Mouse (Mus musculus) testis, postnatal 14 days (tissue): ENCODE measurements around the gene Npb.

Experiments used
- DNase-seq: peaks from one replicate; pipeline ENCODE4 v3.0.0; 2021; ENCODE audit warnings: low spot score

The Npb gene

GRCm38 (mm10) chr11:120615167-120615566 is 6.9 kb downstream of the Npb start:
- DNase-seq, result no peak

GRCm38 (mm10) chr11:120615606-120616203 is 7.4 kb downstream of the Npb start:
- no peak for DNase-seq

DNA sequence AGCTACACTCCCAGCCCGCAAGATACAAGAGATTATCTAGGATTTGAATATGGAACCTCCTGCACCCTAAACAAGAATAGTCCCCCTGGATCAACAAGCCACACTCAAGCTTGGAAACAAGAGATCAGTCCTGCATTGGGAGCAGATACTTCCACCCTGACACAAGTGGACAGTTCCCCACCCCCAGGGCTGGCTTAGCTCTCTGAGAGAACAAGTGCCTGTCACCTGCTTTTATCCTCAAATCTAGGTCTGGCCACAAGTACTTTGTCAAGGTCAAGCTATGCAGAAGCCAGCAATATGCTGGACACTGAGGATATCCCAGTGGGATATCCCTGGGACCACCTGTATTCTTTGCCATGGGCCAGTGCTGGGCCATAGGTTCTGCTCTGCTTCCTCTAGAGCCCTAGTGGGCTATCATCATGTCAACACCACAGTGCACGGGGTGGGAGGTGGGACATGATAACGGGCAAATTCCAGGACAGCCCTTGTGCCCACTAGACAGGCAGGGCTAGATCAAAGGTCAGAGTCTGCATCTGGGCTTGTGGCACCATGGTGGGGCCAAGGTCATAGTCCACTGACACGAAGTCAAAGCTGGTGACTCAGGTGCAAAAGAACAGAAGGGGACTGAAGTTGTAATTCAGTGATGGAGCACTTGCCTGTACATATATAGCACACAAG is 8.5 kb downstream of the Npb start:
- no peak for DNase-seq

- peak; percentile 91 for DNase-seq
Observed at GRCm38 (mm10) chr11:120617519-120618112, 9.3 kb downstream of the Npb start, which contains the start of gene Pcyt2. TSS of gene Pcyt2 (minus strand) at chr11:120617936.

DNA sequence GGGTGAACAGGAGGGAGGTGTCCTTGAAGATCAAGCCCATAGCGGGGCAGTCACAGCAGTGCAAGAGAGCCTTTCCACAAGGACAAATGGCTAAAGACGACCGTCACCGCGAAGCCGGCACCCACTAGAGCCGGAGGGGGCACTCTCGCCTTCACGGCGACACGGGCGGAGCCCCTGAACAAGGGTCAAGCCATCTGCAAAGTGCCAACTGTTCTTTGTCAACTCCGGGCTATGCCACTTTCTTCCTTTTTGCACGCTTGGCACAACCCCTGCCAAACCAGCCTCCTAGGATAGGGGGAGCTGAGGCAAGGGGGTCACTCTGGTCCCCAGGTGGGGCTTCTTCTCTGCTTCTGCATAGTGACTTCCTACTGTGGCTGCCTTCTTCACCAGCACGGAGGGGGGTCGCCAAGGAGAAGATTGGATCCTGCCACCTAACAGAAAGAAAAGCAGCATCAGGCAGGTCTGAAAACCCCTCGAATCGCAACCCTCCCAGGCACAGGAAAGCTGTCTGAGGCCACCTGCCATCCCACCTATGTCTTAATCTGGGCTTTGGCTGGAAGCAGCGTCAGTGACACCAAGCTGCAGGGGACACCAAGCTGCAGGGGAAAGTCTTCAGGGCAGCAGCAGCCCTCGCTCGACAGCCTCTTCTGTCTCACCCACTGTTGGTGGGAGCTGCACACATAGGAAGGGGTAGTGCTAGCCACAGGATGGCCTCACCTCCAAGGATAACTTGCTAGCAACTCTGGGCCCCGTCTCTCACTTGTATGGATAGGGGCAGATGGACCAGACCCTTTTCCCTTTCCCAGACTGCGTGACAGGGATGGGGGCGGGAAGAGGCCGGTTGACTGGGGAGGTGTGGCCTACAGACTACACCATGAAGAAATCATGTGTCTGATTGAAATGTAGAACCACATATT is 10.6 kb downstream of the Npb start:
- no peak for DNase-seq

DNA sequence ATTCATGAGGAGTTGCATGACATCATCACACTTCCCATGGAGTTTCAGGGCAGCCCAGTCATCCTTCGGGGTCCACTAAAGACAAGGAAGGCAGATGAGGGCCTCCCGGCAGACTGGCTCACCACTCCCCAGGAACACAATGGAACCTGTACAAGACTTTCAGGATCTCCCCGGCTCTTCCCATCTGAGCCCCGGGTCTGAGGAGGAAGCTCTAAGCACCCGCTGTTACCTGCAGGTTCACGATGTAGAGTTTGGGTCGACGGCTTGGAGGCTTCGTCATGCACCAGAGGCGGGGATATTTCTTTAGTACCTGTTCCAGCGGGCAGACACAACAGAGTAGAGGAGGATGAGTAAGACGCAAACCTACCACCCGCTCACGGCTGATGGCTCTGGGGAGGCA is 11.9 kb downstream of the Npb start:
- DNase-seq, result no peak

GRCm38 (mm10) chr11:120622805-120623204 is 14.5 kb downstream of the Npb start:
- no peak for DNase-seq

DNA sequence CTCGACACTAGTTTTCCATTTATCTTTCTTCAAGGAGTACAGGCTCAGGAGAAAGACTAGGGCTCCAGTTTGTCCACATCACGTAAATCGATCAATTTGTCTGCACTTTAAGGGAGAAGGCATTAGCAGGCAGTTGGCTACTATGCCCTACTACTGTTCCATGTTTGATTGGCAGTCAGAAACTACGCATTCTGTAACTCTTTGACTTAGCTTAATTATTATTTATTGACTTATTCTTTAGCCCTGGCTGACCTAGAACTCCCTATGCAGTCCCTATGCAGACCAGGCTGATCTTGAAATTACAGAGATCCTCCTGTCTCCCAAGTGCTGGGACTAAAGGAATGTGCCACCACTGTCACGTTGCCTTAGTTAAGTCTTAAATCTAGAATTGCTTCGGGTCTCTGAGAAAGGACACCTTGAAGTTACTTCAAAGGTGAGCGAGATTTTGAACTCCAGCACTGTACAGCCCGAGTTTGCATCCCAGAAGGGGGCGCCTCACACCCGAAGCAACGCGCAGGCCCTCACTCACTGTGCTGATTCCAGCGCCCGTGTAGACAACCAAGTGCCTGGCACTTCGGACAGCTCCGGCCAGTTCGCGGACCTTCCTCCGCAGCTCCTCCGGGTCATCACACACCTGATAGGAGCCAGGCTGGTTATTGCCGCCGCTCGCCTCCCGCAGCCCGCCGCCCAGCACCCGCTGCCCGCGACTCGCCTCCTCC is 15.8 kb downstream of the Npb start:
- DNase-seq, result peak; percentile 70

DNA sequence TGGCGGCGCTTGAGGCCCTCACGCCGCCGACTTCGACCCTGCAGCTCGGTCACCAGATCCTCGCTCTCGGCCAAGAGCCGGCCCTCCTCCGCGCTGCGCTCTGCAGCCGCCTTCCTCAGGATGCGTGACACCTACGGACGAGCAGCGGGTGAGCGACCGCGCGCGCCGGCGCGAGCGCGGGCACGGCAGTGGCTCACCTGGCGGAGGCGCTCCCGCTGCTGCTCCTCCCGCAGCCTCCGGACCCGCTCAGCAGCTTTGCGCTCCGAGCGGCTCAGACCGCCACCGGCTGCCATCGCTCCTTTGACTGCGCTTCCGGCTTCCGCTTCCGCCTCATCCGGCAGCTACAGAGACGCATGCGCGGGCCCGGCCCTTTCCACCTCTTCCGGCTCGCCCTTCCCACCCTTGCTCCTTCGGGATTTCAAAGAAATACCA is 16.4 kb downstream of the Npb start:
- DNase-seq, result peak; percentile 84

- DNase-seq, result no peak
Observed at GRCm38 (mm10) chr11:120625152-120625775, 17.0 kb downstream of the Npb start, which contains the start of gene Sirt7. TSS of gene Sirt7 (minus strand) at chr11:120625240.

DNA sequence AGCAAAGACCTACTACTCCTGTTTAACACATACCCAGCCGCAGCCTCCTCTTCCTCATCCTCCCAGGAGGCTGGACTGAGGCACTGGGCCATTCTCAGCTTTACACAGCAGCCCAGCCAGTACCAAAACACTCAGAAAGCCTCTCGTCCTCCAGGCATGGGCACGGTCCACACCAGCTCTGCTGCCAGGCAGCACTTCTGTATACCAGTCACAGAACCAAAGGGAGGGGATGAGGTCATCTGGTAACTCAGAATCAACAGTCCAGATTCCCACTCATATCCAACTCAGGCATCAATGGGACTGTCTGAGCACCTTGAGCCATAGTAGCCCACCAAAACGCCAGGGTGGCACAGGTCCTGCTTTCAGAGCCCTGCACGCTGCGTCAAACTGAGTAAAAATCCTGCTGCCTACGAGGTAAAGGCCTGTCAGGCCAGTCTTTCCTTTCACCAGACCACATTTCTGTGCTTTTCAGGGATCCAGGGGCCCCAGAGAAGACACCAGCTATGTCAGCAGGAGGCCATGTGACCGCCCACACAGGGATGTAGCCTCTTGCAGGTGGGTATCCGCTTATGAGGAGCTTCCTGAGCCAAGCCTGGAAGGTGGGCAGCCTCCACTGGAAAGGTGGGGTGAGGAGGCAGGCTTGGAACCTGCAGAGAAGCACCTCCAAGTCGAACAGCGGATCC is 18.6 kb downstream of the Npb start:
- DNase-seq, result no peak

GRCm38 (mm10) chr11:120627468-120628300 is 19.4 kb downstream of the Npb start:
- DNase-seq, result no peak

DNA sequence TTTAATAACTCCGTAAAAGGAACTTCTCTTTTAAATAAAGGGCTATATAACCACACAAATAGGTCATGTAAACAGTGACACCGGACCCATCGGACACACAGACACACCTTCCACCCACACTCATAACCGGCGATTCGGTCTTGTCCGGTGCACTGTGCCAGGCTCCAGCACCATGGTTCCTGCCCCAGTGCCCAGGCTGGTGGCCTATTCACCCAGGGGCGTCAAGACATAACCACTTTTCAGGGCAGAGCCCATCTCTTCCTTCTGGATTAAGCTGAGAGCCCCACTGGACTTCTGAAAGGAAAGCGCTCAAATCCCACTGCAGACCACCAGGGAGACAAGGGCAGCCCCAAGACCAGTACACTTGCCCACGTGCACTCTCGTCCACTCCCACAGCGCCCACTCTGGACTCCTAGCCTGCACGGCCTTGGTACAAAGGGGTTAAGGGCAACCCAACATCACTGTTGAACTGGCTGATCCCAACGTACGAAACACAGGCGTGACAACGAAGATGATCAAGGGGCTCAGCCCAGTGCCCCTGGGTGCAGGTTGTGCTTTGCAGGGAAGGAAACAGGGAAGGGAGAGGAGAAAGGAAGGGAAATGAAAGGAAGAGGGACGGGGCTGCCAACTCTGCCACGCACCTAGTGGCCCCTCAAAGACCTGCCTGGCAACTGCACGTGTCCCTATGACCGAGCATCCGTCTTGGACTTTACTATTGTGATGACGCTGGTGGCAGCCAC is 20.5 kb downstream of the Npb start:
- DNase-seq, result no peak

GRCm38 (mm10) chr11:120629341-120629730 is 21.1 kb downstream of the Npb start:
- no peak for DNase-seq

DNA sequence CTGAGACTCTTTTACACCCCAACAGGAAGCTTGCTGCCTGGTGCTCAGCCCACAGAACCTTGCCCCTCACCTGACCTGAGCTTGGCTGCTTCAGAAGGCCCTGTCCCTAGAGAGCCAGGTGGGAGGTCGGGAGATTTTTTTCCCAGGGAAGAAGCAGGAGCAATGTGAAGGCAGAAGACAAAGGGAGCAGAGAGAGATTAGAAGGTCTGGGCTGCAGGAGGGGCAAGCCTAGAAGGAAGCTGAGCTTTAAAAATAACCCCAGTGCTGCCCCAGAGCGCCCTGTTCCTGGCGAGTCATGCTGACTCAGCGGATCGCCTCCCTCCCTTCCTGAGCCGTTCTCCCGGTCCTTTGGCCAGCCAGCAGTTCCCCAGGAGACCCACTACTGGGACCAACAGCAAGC is 21.6 kb downstream of the Npb start:
- no peak for DNase-seq

DNA sequence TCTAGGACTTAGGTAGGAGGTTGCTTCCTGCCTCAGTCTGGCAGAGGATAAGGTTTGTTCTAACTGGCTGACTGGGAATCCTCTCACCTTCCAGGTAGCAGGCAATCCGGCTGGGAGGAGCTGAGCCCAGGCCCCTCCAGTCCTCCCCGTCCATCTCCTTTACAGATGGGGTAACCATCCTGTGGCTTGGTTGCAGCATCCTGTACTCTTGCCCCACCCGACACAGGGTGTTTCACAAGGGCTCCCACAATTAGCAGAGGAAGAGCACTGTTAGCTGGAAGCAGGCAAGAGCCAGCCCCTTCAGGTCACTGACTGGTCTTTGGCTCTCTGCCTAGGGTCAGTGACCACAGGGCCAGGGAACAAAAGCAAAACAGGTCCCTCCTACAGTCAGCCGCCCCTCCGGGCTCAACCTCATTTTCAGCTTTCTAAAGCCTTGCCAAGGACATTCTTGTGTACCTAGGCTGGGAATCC is 22.2 kb downstream of the Npb start:
- no peak for DNase-seq

DNA sequence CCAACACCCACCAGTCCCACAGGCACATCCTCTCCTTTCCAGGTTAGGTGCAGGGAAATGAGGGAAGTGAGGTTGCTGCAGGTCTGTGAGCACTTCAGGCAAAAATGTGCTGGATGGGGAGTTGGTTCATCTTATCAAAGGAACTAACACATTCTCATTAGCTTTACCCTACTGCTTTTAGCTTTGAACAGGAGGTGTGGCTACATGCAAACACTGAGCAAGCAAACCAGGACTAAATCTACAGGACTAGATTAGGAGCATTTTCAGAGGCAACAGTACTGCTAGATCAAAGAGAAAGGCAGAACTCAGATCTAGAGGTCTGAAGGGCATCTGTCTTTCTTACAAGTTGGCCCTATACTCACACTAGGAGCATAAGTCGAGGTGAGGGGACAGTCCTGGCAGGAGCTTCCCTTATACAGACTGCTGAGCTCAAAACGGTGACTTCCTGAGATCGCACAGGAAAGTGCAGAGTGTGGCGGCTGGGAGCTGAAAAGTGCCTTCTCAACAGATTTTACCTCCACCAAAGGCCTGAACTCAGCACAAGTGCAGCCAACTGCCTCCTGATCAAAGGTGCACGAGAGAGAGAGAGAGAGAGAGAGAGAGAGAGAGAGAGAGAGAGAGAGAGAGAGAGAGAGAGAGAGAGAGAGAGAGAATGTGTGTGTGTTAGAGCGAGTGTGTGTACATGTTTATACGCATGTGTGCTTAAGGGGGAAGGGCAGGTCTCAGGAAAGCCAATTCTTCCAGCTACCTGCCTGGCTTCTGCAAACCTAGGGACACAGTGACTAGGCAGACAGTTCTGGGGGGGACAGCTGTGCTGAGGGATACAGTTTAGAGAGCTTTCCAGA is 22.8 kb downstream of the Npb start:
- no peak for DNase-seq
